Mouse (Mus musculus) ES-E14 (cell line): ENCODE data around the gene Arhgef18.

ENCODE experiments used
- CHD2 ChIP-seq: IDR thresholded peaks from 2 replicates; pipeline ENCODE4 v1.6.1; 2014; ENCODE audit warnings: mild to moderate bottlenecking, low read depth, low read length, inconsistent platforms
- ZNF384 ChIP-seq: IDR thresholded peaks from 2 replicates; pipeline ENCODE4 v1.6.1; 2012; ENCODE audit warnings: low read depth, low read length, inconsistent platforms

DNA sequence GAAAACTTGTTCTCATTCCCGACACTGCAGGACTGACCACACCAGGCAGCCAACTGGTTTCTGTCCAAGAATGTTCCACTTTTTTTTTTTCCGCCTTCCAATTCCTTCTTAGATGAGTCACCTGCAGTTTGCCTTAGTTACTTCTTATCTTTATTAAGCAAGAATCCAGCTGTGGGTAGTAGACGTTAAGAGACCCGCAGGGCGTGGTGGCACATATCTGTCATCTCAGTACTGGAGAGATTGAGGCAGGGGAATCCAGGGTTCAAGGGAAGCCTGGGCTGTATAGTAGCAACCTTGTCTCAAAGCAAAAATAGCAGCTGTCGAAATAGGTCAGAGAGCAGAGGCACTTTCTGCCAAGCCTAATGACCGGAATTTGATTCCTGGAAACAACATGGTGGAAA lies 19.1 kb downstream of the Arhgef18 start:
- TF ChIP-seq ZNF384: no peak
- no peak for TF ChIP-seq CHD2
